Mouse (Mus musculus): Measurements from ENCODE around the gene Ceacam19.
"Not testable (repeated sequence)": the region's sequence is repeated elsewhere in the genome, so short reads cannot be mapped to it uniquely, and the experiment has no call there.

Gene Ceacam19

GRCm38 (mm10) chr7:19887849-19888248 lies at the start of gene Ceacam19:
Ceacam19 (minus strand) TSS chr7:19887965.
- no peak for DNase-seq (ENCODE audit: low spot score)

- no peak for DNase-seq (ENCODE audit: low spot score)
Observed at GRCm38 (mm10) chr7:19937229-19937821, 49.6 kb upstream of the Ceacam19 start.

GRCm38 (mm10) chr7:19935961-19936360 lies 48.2 kb upstream of the Ceacam19 start:
- DNase-seq (ENCODE audit: low spot score), result no peak

- DNase-seq (ENCODE audit: low spot score), result peak; percentile 34
Observed at GRCm38 (mm10) chr7:19935171-19935751, 47.5 kb upstream of the Ceacam19 start.

GRCm38 (mm10) chr7:19932877-19933809 lies 45.4 kb upstream of the Ceacam19 start:
- DNase-seq (ENCODE audit: low spot score), result peak; percentile 78

- DNase-seq (ENCODE audit: low spot score), result peak; percentile 86
Observed at GRCm38 (mm10) chr7:19932133-19932876, 44.5 kb upstream of the Ceacam19 start.

GRCm38 (mm10) chr7:19930481-19930880 lies 42.7 kb upstream of the Ceacam19 start:
- not testable (repeated sequence) for DNase-seq (ENCODE audit: low spot score)

GRCm38 (mm10) chr7:19928486-19928885 lies 40.7 kb upstream of the Ceacam19 start:
- DNase-seq (ENCODE audit: low spot score), result no peak

GRCm38 (mm10) chr7:19926849-19927480 lies 39.2 kb upstream of the Ceacam19 start:
- peak; percentile 72 for DNase-seq (ENCODE audit: low spot score)

GRCm38 (mm10) chr7:19925376-19925775 lies 37.6 kb upstream of the Ceacam19 start:
- DNase-seq (ENCODE audit: low spot score), result no peak

- DNase-seq (ENCODE audit: low spot score), result peak; percentile 39
Observed at GRCm38 (mm10) chr7:19923797-19924196, 36.0 kb upstream of the Ceacam19 start.

GRCm38 (mm10) chr7:19923354-19923753 lies 35.6 kb upstream of the Ceacam19 start:
- no peak for DNase-seq (ENCODE audit: low spot score)

GRCm38 (mm10) chr7:19920506-19921261 lies 32.9 kb upstream of the Ceacam19 start, which contains the start of gene Pvr:
Pvr (minus strand) TSS chr7:19921160.
- DNase-seq (ENCODE audit: low spot score), result peak; percentile 70

- DNase-seq (ENCODE audit: low spot score), result no peak
Observed at GRCm38 (mm10) chr7:19920166-19920505, 32.4 kb upstream of the Ceacam19 start.

- DNase-seq (ENCODE audit: low spot score), result no peak
Observed at GRCm38 (mm10) chr7:19914558-19914957, 26.8 kb upstream of the Ceacam19 start.

GRCm38 (mm10) chr7:19911695-19912524 lies 24.1 kb upstream of the Ceacam19 start:
- DNase-seq (ENCODE audit: low spot score), result no peak

- no peak for DNase-seq (ENCODE audit: low spot score)
Observed at GRCm38 (mm10) chr7:19911292-19911658, 23.5 kb upstream of the Ceacam19 start.

- peak; percentile 74 for DNase-seq (ENCODE audit: low spot score)
Observed at GRCm38 (mm10) chr7:19910421-19911291, 22.9 kb upstream of the Ceacam19 start.

GRCm38 (mm10) chr7:19889881-19890280 lies 2.1 kb upstream of the Ceacam19 start:
- DNase-seq (ENCODE audit: low spot score), result peak; percentile 54

Measured in T-cell, adult 2 months (primary cell).